Mouse (Mus musculus): ENCODE data around the gene Klhl2. TPM values are rescaled to one million over a fixed set of nuclear protein-coding genes. Genes with fewer than 3 reads are reported as not detected.

Klhl2 gene
- total and polyA plus RNA-seq, 2 experiments from 2014 or later: 5.8 to 10.5 TPM

- TF ChIP-seq EP300 (IDR thresholded peaks at IDR 0.05; ENCODE audit: low read depth) (no peak), CTCF (IDR thresholded peaks at IDR 0.05; ENCODE audit: low read depth) (no peak)
- Histone ChIP-seq H3K27me3 (ENCODE audit: control insufficient read depth, insufficient read depth, low read length) (no peaks in the 10 kb centered on the region), H3K4me3 (ENCODE audit: low read depth, low read length) (no peak overlapping the region), H3K36me3 (replicated peaks; ENCODE audit: control insufficient read depth, insufficient read depth, low read length) (peaks cover 7% of the 10 kb centered on the region; the same call in 1 of the 2 replicates), H3K4me2 (ENCODE audit: low read depth, low read length) (no peak overlapping the region), H3K9ac (replicated peaks; ENCODE audit: low read depth, low read length) (no peak overlapping the region), H3K4me1 (ENCODE audit: control insufficient read depth, insufficient read depth) (peaks cover 5% of the 10 kb centered on the region), H3K27ac (ENCODE audit: low read depth) (no peak overlapping the region), H3K9me3 (replicated peaks; ENCODE audit: control insufficient read depth, low read length) (no peaks in the 10 kb centered on the region)
- DNase-seq (ENCODE audit: low spot score) (no peak), ATAC-seq (ENCODE audit: insufficient read depth, low read depth) (no peak)
- 86% methylated on average over 3 of the region's 3 CpGs for WGBS
Measured at GRCm38 (mm10) chr8:64829921-64830320, 19.9 kb downstream of the Klhl2 start.

GRCm38 (mm10) chr8:64829391-64829790 lies 20.4 kb downstream of the Klhl2 start:
- no peak overlapping the region for H3K9ac ChIP-seq (replicated peaks; ENCODE audit: low read depth, low read length)
- 92% methylated on average over 9 of the region's 9 CpGs for WGBS
- H3K27ac ChIP-seq (ENCODE audit: low read depth): no peak overlapping the region
- H3K4me3 ChIP-seq (ENCODE audit: low read depth, low read length): no peak overlapping the region
- no peaks in the 10 kb centered on the region for H3K9me3 ChIP-seq (replicated peaks; ENCODE audit: control insufficient read depth, low read length)
- H3K4me1 ChIP-seq (ENCODE audit: control insufficient read depth, insufficient read depth): peaks cover 5% of the 10 kb centered on the region
- H3K36me3 ChIP-seq (replicated peaks; ENCODE audit: control insufficient read depth, insufficient read depth, low read length): peaks cover 7% of the 10 kb centered on the region; the same call in 1 of the 2 replicates
- no peaks in the 10 kb centered on the region for H3K27me3 ChIP-seq (ENCODE audit: control insufficient read depth, insufficient read depth, low read length)
- TF ChIP-seq EP300 (IDR thresholded peaks at IDR 0.05; ENCODE audit: low read depth) (no peak), CTCF (IDR thresholded peaks at IDR 0.05; ENCODE audit: low read depth) (no peak)
- no peak overlapping the region for H3K4me2 ChIP-seq (ENCODE audit: low read depth, low read length)
- DNase-seq (ENCODE audit: low spot score) (no peak), ATAC-seq (ENCODE audit: insufficient read depth, low read depth) (no peak; the same call in 1 of the 2 replicates)

- Histone ChIP-seq H3K4me1 (ENCODE audit: control insufficient read depth, insufficient read depth) (peaks cover 5% of the 10 kb centered on the region), H3K4me3 (ENCODE audit: low read depth, low read length) (no peak overlapping the region), H3K27ac (ENCODE audit: low read depth) (no peak overlapping the region), H3K4me2 (ENCODE audit: low read depth, low read length) (no peak overlapping the region), H3K36me3 (replicated peaks; ENCODE audit: control insufficient read depth, insufficient read depth, low read length) (peaks cover 7% of the 10 kb centered on the region; the same call in 1 of the 2 replicates), H3K27me3 (ENCODE audit: control insufficient read depth, insufficient read depth, low read length) (no peaks in the 10 kb centered on the region), H3K9me3 (replicated peaks; ENCODE audit: control insufficient read depth, low read length) (no peaks in the 10 kb centered on the region), H3K9ac (replicated peaks; ENCODE audit: low read depth, low read length) (no peak overlapping the region)
- no peak for DNase-seq (ENCODE audit: low spot score)
- no peak for ATAC-seq (ENCODE audit: insufficient read depth, low read depth)
- no peak for TF ChIP-seq EP300 (IDR thresholded peaks at IDR 0.05; ENCODE audit: low read depth)
- no peak for TF ChIP-seq CTCF (IDR thresholded peaks at IDR 0.05; ENCODE audit: low read depth)
- 75% methylated on average over 15 of the region's 15 CpGs for WGBS
Measured at GRCm38 (mm10) chr8:64828466-64828865, 21.4 kb downstream of the Klhl2 start.

GRCm38 (mm10) chr8:64827356-64827755 lies 22.5 kb downstream of the Klhl2 start:
- DNase-seq (ENCODE audit: low spot score): no peak
- TF ChIP-seq CTCF (IDR thresholded peaks at IDR 0.05; ENCODE audit: low read depth) (no peak), EP300 (IDR thresholded peaks at IDR 0.05; ENCODE audit: low read depth) (no peak)
- no peak overlapping the region for H3K4me3 ChIP-seq (ENCODE audit: low read depth, low read length)

GRCm38 (mm10) chr8:64826461-64826860 lies 23.4 kb downstream of the Klhl2 start:
- no peaks in the 10 kb centered on the region for H3K27me3 ChIP-seq (ENCODE audit: control insufficient read depth, insufficient read depth, low read length)
- H3K9ac ChIP-seq (replicated peaks; ENCODE audit: low read depth, low read length): no peak overlapping the region
- peak overlapping the region; percentile 52 for H3K27ac ChIP-seq (ENCODE audit: low read depth)
- TF ChIP-seq EP300 (IDR thresholded peaks at IDR 0.05; ENCODE audit: low read depth): no peak
- TF ChIP-seq CTCF (IDR thresholded peaks at IDR 0.05; ENCODE audit: low read depth): no peak
- ATAC-seq (ENCODE audit: insufficient read depth, low read depth): 0 out of 2 replicates have a peak, but pooled peaks have one; percentile 51
- no peak for DNase-seq (ENCODE audit: low spot score)
- 47% methylated on average over 8 of the region's 8 CpGs for WGBS
- no peak overlapping the region for H3K4me3 ChIP-seq (ENCODE audit: low read depth, low read length)
- H3K4me2 ChIP-seq (ENCODE audit: low read depth, low read length): no peak overlapping the region
- H3K36me3 ChIP-seq (replicated peaks; ENCODE audit: control insufficient read depth, insufficient read depth, low read length): peaks cover 5% of the 10 kb centered on the region; the same call in 1 of the 2 replicates
- peaks cover 5% of the 10 kb centered on the region for H3K4me1 ChIP-seq (ENCODE audit: control insufficient read depth, insufficient read depth)
- H3K9me3 ChIP-seq (replicated peaks; ENCODE audit: control insufficient read depth, low read length): no peaks in the 10 kb centered on the region

More at GRCm38 (mm10) chr8:64827356-64827755, 22.5 kb downstream of the Klhl2 start:
- Histone ChIP-seq H3K4me2 (ENCODE audit: low read depth, low read length) (no peak overlapping the region), H3K9me3 (replicated peaks; ENCODE audit: control insufficient read depth, low read length) (no peaks in the 10 kb centered on the region), H3K4me1 (ENCODE audit: control insufficient read depth, insufficient read depth) (peaks cover 5% of the 10 kb centered on the region), H3K9ac (replicated peaks; ENCODE audit: low read depth, low read length) (no peak overlapping the region), H3K36me3 (replicated peaks; ENCODE audit: control insufficient read depth, insufficient read depth, low read length) (peaks cover 5% of the 10 kb centered on the region; the same call in 1 of the 2 replicates), H3K27ac (ENCODE audit: low read depth) (no peak overlapping the region), H3K27me3 (ENCODE audit: control insufficient read depth, insufficient read depth, low read length) (no peaks in the 10 kb centered on the region)
- ATAC-seq (ENCODE audit: insufficient read depth, low read depth): no peak
- WGBS: 74% methylated on average over 10 of the region's 10 CpGs

- ATAC-seq (ENCODE audit: insufficient read depth, low read depth): no peak
- 78% methylated on average over 11 of the region's 11 CpGs for WGBS
Measured at GRCm38 (mm10) chr8:64823905-64824304, 25.9 kb downstream of the Klhl2 start.

More at GRCm38 (mm10) chr8:64823905-64824304, 25.9 kb downstream of the Klhl2 start:
- no peak for TF ChIP-seq CTCF (IDR thresholded peaks at IDR 0.05; ENCODE audit: low read depth)
- no peak for TF ChIP-seq EP300 (IDR thresholded peaks at IDR 0.05; ENCODE audit: low read depth)
- Histone ChIP-seq H3K4me2 (ENCODE audit: low read depth, low read length) (no peak overlapping the region), H3K9ac (replicated peaks; ENCODE audit: low read depth, low read length) (no peak overlapping the region), H3K27me3 (ENCODE audit: control insufficient read depth, insufficient read depth, low read length) (no peaks in the 10 kb centered on the region), H3K9me3 (replicated peaks; ENCODE audit: control insufficient read depth, low read length) (no peaks in the 10 kb centered on the region), H3K36me3 (replicated peaks; ENCODE audit: control insufficient read depth, insufficient read depth, low read length) (no peaks in the 10 kb centered on the region), H3K4me3 (ENCODE audit: low read depth, low read length) (no peak overlapping the region), H3K27ac (ENCODE audit: low read depth) (no peak overlapping the region), H3K4me1 (ENCODE audit: control insufficient read depth, insufficient read depth) (peaks cover 10% of the 10 kb centered on the region)
- no peak for DNase-seq (ENCODE audit: low spot score)
